Mouse (Mus musculus) 3134 (cell line): ENCODE data around the gene Defb7.

Source experiments
- DNase-seq: peaks from one replicate; pipeline ENCODE4 v3.0.0-alpha.2; 2011; ENCODE audit warnings: low spot score; ENCODE audit not compliant: insufficient read length; ENCODE audit errors: extremely low read depth

Gene Defb7

GRCm38 (mm10) chr8:19494797-19495196 lies at the start of gene Defb7:
TSS of gene Defb7 (plus strand) at chr8:19495097.
- DNase-seq: no peak

- no peak for DNase-seq
Observed at GRCm38 (mm10) chr8:19446378-19446777, 48.5 kb upstream of the Defb7 start.

GRCm38 (mm10) chr8:19461355-19461754 lies 33.5 kb upstream of the Defb7 start:
- DNase-seq: no peak

DNA sequence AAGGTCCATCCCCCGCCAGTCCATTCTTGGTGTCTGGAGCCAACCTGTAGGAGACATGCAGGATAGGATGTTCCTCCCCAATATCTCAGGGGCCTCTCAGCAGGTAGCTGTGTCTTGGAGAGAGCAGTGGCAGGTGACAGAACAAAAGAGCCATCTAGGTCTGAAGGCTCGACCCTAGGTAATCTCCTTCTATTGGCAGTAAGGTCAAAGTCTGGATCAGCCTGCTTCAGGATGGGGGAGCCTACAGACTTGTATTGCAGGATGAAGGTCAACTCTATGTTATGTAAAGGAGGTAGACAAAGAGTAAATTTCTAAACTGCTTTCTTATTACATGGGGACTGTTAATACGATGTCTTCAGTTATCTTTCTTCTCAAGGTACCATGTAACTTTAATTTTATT lies 25.9 kb upstream of the Defb7 start:
- DNase-seq: no peak

- DNase-seq: no peak
Observed at GRCm38 (mm10) chr8:19500524-19500923, 5.6 kb downstream of the Defb7 start.

DNA sequence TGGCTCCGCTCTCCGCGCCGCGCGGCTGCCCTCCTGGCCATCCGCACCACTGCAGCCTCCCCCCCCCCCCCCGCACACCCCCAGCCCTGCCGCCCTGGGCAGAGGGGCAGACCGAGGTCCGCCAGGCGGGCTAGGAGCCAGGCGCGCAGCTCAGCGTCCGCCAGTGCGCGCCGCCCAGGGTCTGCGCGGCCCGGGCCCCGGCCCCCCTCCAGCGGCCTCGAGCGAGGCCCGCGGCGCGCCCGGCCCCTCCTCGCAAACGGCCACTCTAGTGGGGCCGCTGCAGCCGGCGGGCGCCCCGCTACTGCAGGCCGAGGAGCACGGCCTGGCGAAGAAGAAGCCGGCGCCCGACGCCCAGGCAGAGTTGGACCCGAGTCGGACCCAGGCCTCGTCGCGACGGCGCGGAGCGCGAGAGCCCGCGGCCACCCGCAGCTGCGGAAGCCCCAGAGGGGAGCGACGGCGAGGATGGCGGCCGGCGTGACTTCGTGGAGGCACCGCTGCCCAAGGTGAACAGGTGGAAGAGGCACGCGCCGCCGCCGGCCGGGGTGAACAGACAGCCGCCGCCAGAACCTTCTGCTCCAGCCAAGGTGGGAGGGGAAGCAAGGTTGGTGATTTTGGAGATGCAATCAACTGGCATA lies 40.4 kb downstream of the Defb7 start:
- DNase-seq: no peak

- no peak for DNase-seq
Observed at GRCm38 (mm10) chr8:19540376-19540775, 45.5 kb downstream of the Defb7 start.
